Mouse (Mus musculus) central nervous system, embryonic 14 days (tissue): Measurements from ENCODE around the gene Sox11. TPM values are rescaled to one million over a fixed set of nuclear protein-coding genes. Genes with fewer than 3 reads are reported as not detected.

ENCODE experiments used
- polyA plus RNA-seq: library from polyadenylated mRNA; depleted of rRNA; stranded (reverse); fragments of >200 nt; gene quantifications from 2 replicates; pipeline ENCODE4 v1.2.3, GENCODE M21; 2012; rRNA removed

Gene Sox11
- polyA plus RNA-seq = 155 and 212 TPM in 2 replicates

GRCm38 (mm10) chr12:27341871-27342690, at the start of gene Sox11:
Gene Sox11 (minus strand): TSS chr12:27342574.

